Mouse (Mus musculus): ENCODE results near the gene Slc35b2.

Gene Slc35b2

DNA sequence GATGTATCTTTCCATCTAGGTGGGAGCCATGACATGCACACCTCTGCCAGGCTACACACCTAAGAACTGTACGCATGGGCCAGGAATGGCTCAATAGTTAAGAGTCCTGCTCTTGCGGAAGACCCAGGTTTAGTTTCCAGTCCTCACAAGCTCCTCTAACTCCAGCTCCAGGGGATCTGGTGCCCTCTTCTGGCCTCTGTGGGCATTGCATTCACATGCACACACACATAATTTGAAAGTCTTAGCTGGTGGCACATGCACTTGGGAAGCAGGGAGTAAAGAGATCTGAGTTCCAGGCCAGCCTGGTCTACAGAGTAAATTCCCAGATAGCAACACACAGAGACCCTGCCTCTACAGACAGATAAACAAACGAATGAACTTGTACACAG is 22.8 kb downstream of the Slc35b2 start:
- Histone ChIP-seq H3K27me3 (ENCODE audit: insufficient read depth, low read length) (no peaks in the 10 kb centered on the region), H3K9me3 (ENCODE audit: low read length) (no peaks in the 10 kb centered on the region), H3K4me1 (replicated peaks; ENCODE audit: low read depth, low read length) (peaks cover 94% of the 10 kb centered on the region), H3K36me3 (ENCODE audit: insufficient read depth, low read length) (peaks cover 86% of the 10 kb centered on the region), H3K4me3 (replicated peaks; ENCODE audit: low read length) (peak overlapping the region; percentile 63)
- TF ChIP-seq CTCF (conservative IDR thresholded peaks at IDR 0.05; ENCODE audit: low read length): peak; percentile 86
- TF ChIP-seq POU5F1 (IDR thresholded peaks at IDR 0.05; ENCODE audit: borderline replicate concordance, low read length): no peak
- TF ChIP-seq NANOG (IDR thresholded peaks at IDR 0.05; ENCODE audit: borderline replicate concordance, low read length): no peak

DNA sequence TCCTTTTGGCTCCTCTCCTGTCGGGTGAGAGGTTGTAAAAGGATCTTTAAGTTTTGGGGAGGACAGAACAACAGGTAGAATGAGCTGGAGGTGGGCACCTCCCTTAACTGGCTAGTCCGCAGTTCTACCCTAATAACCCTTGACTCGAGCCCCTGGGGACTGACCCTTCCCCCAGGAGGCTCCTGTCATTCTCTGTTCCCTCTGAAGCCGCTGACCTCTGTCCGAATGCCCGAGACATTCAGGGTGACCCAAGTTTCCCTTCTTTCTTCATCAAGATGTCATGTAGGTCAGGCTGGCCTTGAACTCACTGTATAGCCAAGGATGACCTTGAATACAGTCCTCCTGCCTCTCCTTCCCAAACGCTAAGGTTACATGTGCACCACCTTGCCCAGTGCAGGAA is 24.7 kb downstream of the Slc35b2 start:
- no peak for TF ChIP-seq CTCF (conservative IDR thresholded peaks at IDR 0.05; ENCODE audit: low read length)
- TF ChIP-seq NANOG (IDR thresholded peaks at IDR 0.05; ENCODE audit: borderline replicate concordance, low read length): no peak
- no peak for TF ChIP-seq POU5F1 (IDR thresholded peaks at IDR 0.05; ENCODE audit: borderline replicate concordance, low read length)
- Histone ChIP-seq H3K4me1 (replicated peaks; ENCODE audit: low read depth, low read length) (peaks cover 94% of the 10 kb centered on the region), H3K36me3 (ENCODE audit: insufficient read depth, low read length) (peaks cover 99% of the 10 kb centered on the region), H3K9me3 (ENCODE audit: low read length) (no peaks in the 10 kb centered on the region), H3K27me3 (ENCODE audit: insufficient read depth, low read length) (no peaks in the 10 kb centered on the region), H3K4me3 (replicated peaks; ENCODE audit: low read length) (peak overlapping the region; percentile 17; the same call in 1 of the 2 replicates)

DNA sequence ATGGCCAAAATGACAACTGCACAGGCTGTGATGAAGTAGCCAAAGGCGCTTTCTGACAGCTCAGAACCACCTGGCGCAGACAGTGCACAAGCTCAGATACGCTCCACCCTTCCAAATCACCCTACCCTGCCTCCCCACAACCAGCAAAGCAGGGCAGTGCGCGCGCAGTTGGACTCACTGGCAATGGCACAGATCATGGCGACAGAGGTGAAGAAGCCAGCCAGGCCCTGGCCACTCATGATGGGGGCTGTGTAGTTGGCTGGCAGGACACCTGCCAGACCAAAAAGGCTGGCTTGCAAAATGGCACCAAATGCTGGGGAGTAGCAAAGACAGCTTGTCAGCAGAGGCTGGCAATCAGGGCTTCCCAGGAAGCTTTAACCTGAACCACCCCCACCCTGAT is 25.6 kb downstream of the Slc35b2 start:
- no peaks in the 10 kb centered on the region for H3K9me3 ChIP-seq (ENCODE audit: low read length)
- peaks cover 94% of the 10 kb centered on the region for H3K4me1 ChIP-seq (replicated peaks; ENCODE audit: low read depth, low read length)
- peaks cover 95% of the 10 kb centered on the region for H3K36me3 ChIP-seq (ENCODE audit: insufficient read depth, low read length)
- no peaks in the 10 kb centered on the region for H3K27me3 ChIP-seq (ENCODE audit: insufficient read depth, low read length)
- TF ChIP-seq POU5F1 (IDR thresholded peaks at IDR 0.05; ENCODE audit: borderline replicate concordance, low read length): no peak
- TF ChIP-seq CTCF (conservative IDR thresholded peaks at IDR 0.05; ENCODE audit: low read length): no peak
- TF ChIP-seq NANOG (IDR thresholded peaks at IDR 0.05; ENCODE audit: borderline replicate concordance, low read length): no peak
- H3K4me3 ChIP-seq (replicated peaks; ENCODE audit: low read length): peak overlapping the region; percentile 17; the same call in 1 of the 2 replicates

DNA sequence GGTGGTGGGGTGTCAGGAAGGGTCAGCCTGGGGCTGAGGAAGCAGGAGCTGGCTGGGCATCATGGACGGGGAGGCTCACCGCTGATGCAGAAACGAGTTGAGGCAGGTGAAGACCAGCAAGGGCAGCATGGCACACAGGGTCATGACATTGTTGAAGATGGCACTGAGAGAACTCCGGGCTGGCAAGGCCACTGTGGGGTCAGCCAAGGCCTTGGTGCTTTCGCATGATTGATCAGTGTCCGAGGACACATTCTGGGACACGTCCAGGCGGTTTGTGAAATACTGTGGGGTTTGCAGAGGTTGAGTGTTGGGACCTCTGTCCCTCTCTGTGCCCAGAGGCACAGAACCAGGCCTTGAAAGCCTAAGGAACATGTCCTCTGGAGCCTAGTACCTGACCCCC is 26.2 kb downstream of the Slc35b2 start:
- Histone ChIP-seq H3K9me3 (ENCODE audit: low read length) (no peaks in the 10 kb centered on the region), H3K4me3 (replicated peaks; ENCODE audit: low read length) (peak overlapping the region; percentile 98), H3K27me3 (ENCODE audit: insufficient read depth, low read length) (no peaks in the 10 kb centered on the region), H3K4me1 (replicated peaks; ENCODE audit: low read depth, low read length) (peaks cover 94% of the 10 kb centered on the region), H3K36me3 (ENCODE audit: insufficient read depth, low read length) (peaks cover 89% of the 10 kb centered on the region)
- TF ChIP-seq NANOG (IDR thresholded peaks at IDR 0.05; ENCODE audit: borderline replicate concordance, low read length): no peak
- TF ChIP-seq CTCF (conservative IDR thresholded peaks at IDR 0.05; ENCODE audit: low read length): no peak
- no peak for TF ChIP-seq POU5F1 (IDR thresholded peaks at IDR 0.05; ENCODE audit: borderline replicate concordance, low read length)

DNA sequence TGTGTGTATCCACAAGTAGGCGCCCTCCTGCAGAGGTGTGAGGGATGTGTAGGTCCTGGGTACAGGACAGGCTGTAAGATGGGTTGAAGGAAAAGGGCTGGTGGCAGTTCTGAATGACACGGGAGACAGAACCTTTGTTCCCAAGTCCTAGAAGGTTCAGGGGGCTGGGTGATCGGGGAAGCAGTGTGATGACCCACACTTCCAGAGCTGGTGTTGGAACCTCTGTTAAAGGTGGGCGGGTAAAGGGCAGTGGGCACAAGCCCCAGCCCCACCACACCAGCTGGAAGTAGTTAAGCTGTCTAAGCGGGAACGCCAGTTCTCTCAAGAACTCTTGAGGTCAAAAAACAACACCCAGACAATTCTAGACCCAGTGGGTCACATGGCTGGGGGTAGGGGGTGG is 26.7 kb downstream of the Slc35b2 start:
- peak overlapping the region; percentile 98 for H3K4me3 ChIP-seq (replicated peaks; ENCODE audit: low read length)
- TF ChIP-seq NANOG (IDR thresholded peaks at IDR 0.05; ENCODE audit: borderline replicate concordance, low read length): no peak
- TF ChIP-seq CTCF (conservative IDR thresholded peaks at IDR 0.05; ENCODE audit: low read length): no peak

DNA sequence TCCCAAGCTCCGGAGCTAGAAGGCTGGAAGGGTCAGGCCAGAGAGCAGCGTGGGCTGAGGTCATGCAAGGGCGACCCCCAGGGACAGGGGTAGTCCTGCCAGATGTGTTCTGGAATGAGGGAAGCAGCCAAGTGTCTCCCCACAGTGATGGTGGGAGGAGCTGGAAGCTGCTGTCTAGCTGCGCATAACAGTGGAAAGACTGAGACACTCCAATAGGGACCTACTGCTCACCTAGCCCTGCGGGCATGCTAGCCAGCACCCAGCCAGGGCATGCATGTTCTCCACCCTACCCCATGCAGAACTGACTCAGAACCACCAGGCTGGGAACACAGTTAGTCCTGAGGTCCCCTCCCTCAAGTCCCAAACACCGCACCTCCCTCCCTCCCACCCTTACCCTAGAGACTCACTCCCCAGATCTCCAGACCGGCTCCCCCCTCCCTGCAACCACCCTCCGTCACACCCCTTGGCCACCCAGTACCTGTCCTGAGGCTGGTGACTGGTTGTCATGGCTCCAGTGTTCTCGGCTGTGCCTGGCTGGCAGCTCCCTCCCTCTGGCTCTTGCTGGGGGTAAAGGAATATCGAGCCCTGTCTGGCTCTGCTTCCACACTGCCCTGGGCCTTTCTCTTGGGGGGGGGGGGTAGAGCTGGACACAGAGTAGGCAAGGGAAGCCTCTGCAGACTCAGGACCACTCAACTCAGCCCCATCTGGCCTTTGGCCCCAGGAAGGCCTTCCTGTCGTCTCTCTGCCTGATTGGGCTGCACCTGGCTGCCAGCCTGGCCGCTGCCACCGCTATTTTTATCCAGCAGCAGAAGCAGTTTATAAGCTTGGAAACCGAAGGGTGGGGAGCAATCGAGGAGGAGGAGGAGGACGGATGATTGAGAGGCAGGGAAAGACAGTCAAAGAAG is 28.3 kb downstream of the Slc35b2 start:
- H3K4me1 ChIP-seq (replicated peaks; ENCODE audit: low read depth, low read length): peaks cover 90% of the 10 kb centered on the region
- H3K9me3 ChIP-seq (ENCODE audit: low read length): no peaks in the 10 kb centered on the region
- H3K27me3 ChIP-seq (ENCODE audit: insufficient read depth, low read length): no peaks in the 10 kb centered on the region
- H3K4me3 ChIP-seq (replicated peaks; ENCODE audit: low read length): peak overlapping the region; percentile 98
- TF ChIP-seq NANOG (IDR thresholded peaks at IDR 0.05; ENCODE audit: borderline replicate concordance, low read length): no peak
- no peak for TF ChIP-seq POU5F1 (IDR thresholded peaks at IDR 0.05; ENCODE audit: borderline replicate concordance, low read length)
- TF ChIP-seq CTCF (conservative IDR thresholded peaks at IDR 0.05; ENCODE audit: low read length): no peak
- peaks cover 68% of the 10 kb centered on the region for H3K36me3 ChIP-seq (ENCODE audit: insufficient read depth, low read length)

More for the DNA sequence above, 26.7 kb downstream of the Slc35b2 start:
- Histone ChIP-seq H3K36me3 (ENCODE audit: insufficient read depth, low read length) (peaks cover 83% of the 10 kb centered on the region), H3K4me1 (replicated peaks; ENCODE audit: low read depth, low read length) (peaks cover 91% of the 10 kb centered on the region), H3K27me3 (ENCODE audit: insufficient read depth, low read length) (no peaks in the 10 kb centered on the region), H3K9me3 (ENCODE audit: low read length) (no peaks in the 10 kb centered on the region)

DNA sequence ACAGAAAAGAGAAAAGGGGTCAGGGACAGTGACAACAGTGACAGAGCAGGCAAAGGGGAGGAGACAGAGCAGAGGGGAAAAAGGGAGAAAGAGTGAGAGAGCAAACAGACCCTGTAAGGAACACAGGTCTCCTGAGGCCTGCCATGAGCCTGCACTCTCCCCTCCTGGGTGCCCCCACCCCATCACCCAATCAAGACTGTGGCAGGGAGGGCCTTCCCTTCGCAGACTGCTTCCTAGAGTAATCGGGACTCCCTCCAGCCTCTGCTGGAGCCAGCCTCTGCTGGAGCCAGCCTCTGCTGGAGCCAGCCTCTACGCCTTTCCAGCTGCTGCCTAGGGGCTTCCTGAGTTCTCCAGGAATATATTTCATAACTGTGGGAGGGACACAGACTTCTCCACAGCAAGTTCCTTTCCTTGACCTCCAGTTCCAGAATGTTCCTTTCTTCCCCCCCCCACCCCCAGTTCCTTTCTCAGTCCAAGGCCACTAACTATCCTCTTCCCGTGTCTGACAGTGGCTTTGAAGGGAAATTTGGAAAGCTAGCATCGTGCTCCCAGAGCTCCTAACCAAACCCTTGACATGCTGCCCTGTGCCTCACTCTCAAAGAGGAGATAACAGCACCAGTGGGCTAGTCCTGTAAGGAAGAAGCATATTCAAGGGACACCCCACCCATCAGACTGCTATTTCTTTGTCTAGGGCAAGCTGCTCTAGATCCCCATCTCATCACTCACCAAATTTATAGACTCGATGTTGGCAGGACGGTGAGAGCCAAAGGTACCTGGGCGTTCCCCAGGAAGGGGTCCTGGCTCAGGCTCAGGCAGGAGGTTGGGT is 29.1 kb downstream of the Slc35b2 start:
- peak overlapping the region; percentile 98 for H3K4me3 ChIP-seq (replicated peaks; ENCODE audit: low read length)
- TF ChIP-seq NANOG (IDR thresholded peaks at IDR 0.05; ENCODE audit: borderline replicate concordance, low read length): no peak
- TF ChIP-seq POU5F1 (IDR thresholded peaks at IDR 0.05; ENCODE audit: borderline replicate concordance, low read length): no peak
- TF ChIP-seq CTCF (conservative IDR thresholded peaks at IDR 0.05; ENCODE audit: low read length): no peak
- H3K27me3 ChIP-seq (ENCODE audit: insufficient read depth, low read length): no peaks in the 10 kb centered on the region
- H3K9me3 ChIP-seq (ENCODE audit: low read length): no peaks in the 10 kb centered on the region
- H3K36me3 ChIP-seq (ENCODE audit: insufficient read depth, low read length): peaks cover 59% of the 10 kb centered on the region
- peaks cover 89% of the 10 kb centered on the region for H3K4me1 ChIP-seq (replicated peaks; ENCODE audit: low read depth, low read length)

DNA sequence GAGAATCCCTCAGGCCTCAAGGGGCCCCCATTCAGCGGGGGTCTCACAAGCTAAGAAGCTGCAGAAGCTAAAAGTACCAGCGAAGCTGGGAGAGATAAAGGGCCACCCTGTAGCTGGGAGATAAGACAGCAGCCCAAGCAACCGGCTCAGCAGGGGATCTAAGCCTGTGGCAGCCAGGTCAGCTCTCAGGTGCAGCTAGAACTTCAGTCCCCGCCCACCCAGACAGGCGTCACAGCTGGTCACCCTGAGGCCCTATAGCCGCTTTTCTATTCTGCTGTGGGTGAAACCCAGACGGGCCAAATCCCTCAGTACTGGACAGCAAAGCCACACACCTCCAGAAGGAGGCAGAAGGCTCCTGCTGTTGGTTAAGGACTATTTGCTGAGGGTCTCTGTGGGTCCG is 29.8 kb downstream of the Slc35b2 start:
- Histone ChIP-seq H3K4me3 (replicated peaks; ENCODE audit: low read length) (peak overlapping the region; percentile 98), H3K4me1 (replicated peaks; ENCODE audit: low read depth, low read length) (peaks cover 89% of the 10 kb centered on the region), H3K27me3 (ENCODE audit: insufficient read depth, low read length) (no peaks in the 10 kb centered on the region), H3K36me3 (ENCODE audit: insufficient read depth, low read length) (peaks cover 59% of the 10 kb centered on the region), H3K9me3 (ENCODE audit: low read length) (no peaks in the 10 kb centered on the region)
- TF ChIP-seq POU5F1 (IDR thresholded peaks at IDR 0.05; ENCODE audit: borderline replicate concordance, low read length) (no peak), CTCF (conservative IDR thresholded peaks at IDR 0.05; ENCODE audit: low read length) (peak; percentile 34)

All from E14TG2a.4 (cell line).